Mouse (Mus musculus) Patski (cell line): ENCODE measurements around the gene Naa50. TPM values are rescaled to one million over a fixed set of nuclear protein-coding genes. Genes with fewer than 3 reads are reported as not detected.

ENCODE experiments used
- ATAC-seq: fragments of 100-300 bp; one replicate; pipeline ENCODE4 v1.8.0; 2021
- CTCF ChIA-PET: fragments of 350-600 bp; sonication (Branson Sonifier 250); formaldehyde crosslinking; loops from one replicate; lab custom pipeline; 2022; ENCODE audit warnings: inconsistent platforms; lab: Charles Lee
- POLR2A ChIA-PET: fragments of 350-600 bp; sonication (Branson Sonifier 250); formaldehyde crosslinking; loops from one replicate; lab custom pipeline; 2022; ENCODE audit warnings: antibody characterized with exemption, inconsistent platforms; lab: Charles Lee
- DNase-seq: peaks from one replicate; pipeline ENCODE4 v3.0.0-alpha.2; 2011; ENCODE audit warnings: low read depth, low spot score
- H3K27me3 ChIP-seq: fragments of 371-371 bp; one replicate; pipeline ENCODE4 v1.5.1; 2021
- CTCF ChIP-seq: fragments of 100-300 bp; IDR thresholded peaks from one replicate; pipeline ENCODE4 v1.5.1; 2021
- in situ Hi-C: fragments of 300-500 bp; cut with MboI; formaldehyde crosslinking; loops from 3 replicates; pipeline ENCODE4 v1.11.1; 2018; ENCODE audit warnings: low pct_unique_long_range_greater_than_20kb, mixed read lengths
- polyA plus RNA-seq: library from polyadenylated mRNA; unstranded; gene quantifications from one replicate; pipeline ENCODE4 v1.2.3, GENCODE M21; 2021

The Naa50 gene
- polyA plus RNA-seq, 1 experiment from 2014 or later, result 73.3 TPM

- DNase-seq (peak; percentile 83), ATAC-seq (peak; percentile 87)
- ChIA-PET POLR2A (interaction anchor here (1.2 kb wide), 1 partner anchor 33 kb away, joined by 3 read pairs; no protein-coding TSS in a partner anchor), CTCF (interaction anchor here (1.0 to 1.5 kb wide), 2 partner anchors 20 to 87 kb away, joined by 3 read pairs; no protein-coding TSS in a partner anchor)
- no peaks in the 10 kb centered on the region for H3K27me3 ChIP-seq
- TF ChIP-seq CTCF, result no peak
- in situ Hi-C loops, result loop anchor here (25.0 kb wide), 1 partner anchor 1023 kb away; the partner anchor contains the start of genes Atg3 and Slc35a5
Measured at GRCm38 (mm10) chr16:44138979-44139535, 573 bp upstream of the Naa50 start.

- CTCF ChIA-PET, result interaction anchor here (0.8 to 1.5 kb wide), 6 partner anchors 11 to 86 kb away, joined by 3 to 5 read pairs (median 3); no protein-coding TSS in a partner anchor
- TF ChIP-seq CTCF, result peak; percentile 54
- in situ Hi-C loops, result loop anchor here (25.0 kb wide), 1 partner anchor 1022 kb away; the partner anchor contains the start of genes Atg3 and Slc35a5
- H3K27me3 ChIP-seq, result no peaks in the 10 kb centered on the region
- DNase-seq (no peak), ATAC-seq (peak; percentile 67)
- POLR2A ChIA-PET, result interaction anchor here (0.8 to 1.2 kb wide), 3 partner anchors 11 to 73 kb away, joined by 3 read pairs; no protein-coding TSS in a partner anchor
Measured at GRCm38 (mm10) chr16:44140186-44140787, 657 bp downstream of the Naa50 start.

- H3K27me3 ChIP-seq, result no peaks in the 10 kb centered on the region
- POLR2A ChIA-PET, result no interaction called here
- no peak for TF ChIP-seq CTCF
- CTCF ChIA-PET, result interaction anchor here (0.8 to 1.3 kb wide), 3 partner anchors 9 to 21 kb away, joined by 3 to 5 read pairs (median 3); no protein-coding TSS in a partner anchor
- DNase-seq (no peak), ATAC-seq (no peak)
- in situ Hi-C loops, result loop anchor here (25.0 kb wide), 1 partner anchor 1021 kb away; the partner anchor contains the start of genes Atg3 and Slc35a5
Measured at GRCm38 (mm10) chr16:44141483-44141882, 1.9 kb downstream of the Naa50 start.

- peak; percentile 34 for TF ChIP-seq CTCF
- ChIA-PET CTCF (interaction anchor here (0.8 to 1.4 kb wide), 3 partner anchors 7 to 29 kb away, joined by 3 read pairs; no protein-coding TSS in a partner anchor), POLR2A (no interaction called here)
- no peaks in the 10 kb centered on the region for H3K27me3 ChIP-seq
- no peak for ATAC-seq
- in situ Hi-C loops, result loop anchor here (25.0 kb wide), 1 partner anchor 1013 kb away; the partner anchor contains the start of genes Atg3 and Slc35a5
- DNase-seq, result no peak
Measured at GRCm38 (mm10) chr16:44149002-44149767, 9.6 kb downstream of the Naa50 start.

- in situ Hi-C loops, result no loop called here
- ChIA-PET POLR2A (interaction anchor here (0.7 kb wide), 1 partner anchor 11 kb away, joined by 5 read pairs; no protein-coding TSS in a partner anchor), CTCF (interaction anchor here (0.8 to 2.7 kb wide), 6 partner anchors 9 to 38 kb away, joined by 3 to 9 read pairs (median 6); partner anchors contain the start of gene Usf3)
- peak; percentile 57 for TF ChIP-seq CTCF
- DNase-seq (no peak), ATAC-seq (no peak)
- no peaks in the 10 kb centered on the region for H3K27me3 ChIP-seq
Measured at GRCm38 (mm10) chr16:44154497-44155057, 14.9 kb downstream of the Naa50 start.

GRCm38 (mm10) chr16:44159325-44159724, 19.7 kb downstream of the Naa50 start:
- ChIA-PET CTCF (interaction anchor here (1.3 kb wide), 1 partner anchor 19 kb away, joined by 3 read pairs; no protein-coding TSS in a partner anchor), POLR2A (no interaction called here)
- H3K27me3 ChIP-seq, result no peaks in the 10 kb centered on the region
- ATAC-seq (no peak), DNase-seq (no peak)
- TF ChIP-seq CTCF, result no peak
- in situ Hi-C loops, result no loop called here

- ChIA-PET POLR2A (no interaction called here), CTCF (interaction anchor here (0.7 to 1.4 kb wide), 2 partner anchors 8 to 14 kb away, joined by 3 read pairs; no protein-coding TSS in a partner anchor)
- TF ChIP-seq CTCF, result no peak
- in situ Hi-C loops, result no loop called here
- no peak for DNase-seq
- no peak for ATAC-seq
- no peaks in the 10 kb centered on the region for H3K27me3 ChIP-seq
Measured at GRCm38 (mm10) chr16:44163831-44164230, 24.2 kb downstream of the Naa50 start.

GRCm38 (mm10) chr16:44165182-44165581, 25.6 kb downstream of the Naa50 start:
- POLR2A ChIA-PET, result interaction anchor here (0.7 to 1.5 kb wide), 3 partner anchors 11 to 138 kb away, joined by 5 to 6 read pairs (median 6); no protein-coding TSS in a partner anchor
- in situ Hi-C loops, result no loop called here

GRCm38 (mm10) chr16:44168990-44169389, 29.4 kb downstream of the Naa50 start:
- in situ Hi-C loops, result no loop called here
- H3K27me3 ChIP-seq, result no peaks in the 10 kb centered on the region
- CTCF ChIA-PET, result no interaction called here
- POLR2A ChIA-PET, result interaction anchor here (1.4 kb wide), 1 partner anchor 44 kb away, joined by 3 read pairs; no protein-coding TSS in a partner anchor
- DNase-seq (no peak), ATAC-seq (no peak)
- TF ChIP-seq CTCF, result no peak

More at GRCm38 (mm10) chr16:44165182-44165581, 25.6 kb downstream of the Naa50 start:
- ATAC-seq (peak; percentile 39), DNase-seq (no peak)
- CTCF ChIA-PET, result interaction anchor here (1.8 kb wide), 1 partner anchor 10 kb away, joined by 3 read pairs; no protein-coding TSS in a partner anchor
- TF ChIP-seq CTCF, result no peak
- H3K27me3 ChIP-seq, result no peaks in the 10 kb centered on the region
